Mouse (Mus musculus): ENCODE data around the gene Olfr1261. TPM values are rescaled to one million over a fixed set of nuclear protein-coding genes. Genes with fewer than 3 reads are reported as not detected.

The Olfr1261 gene
- polyA plus RNA-seq (2012; rRNA removed): not detected in 2 replicates

GRCm38 (mm10) chr2:89990921-89991320 is at the start of gene Olfr1261:
TSS of gene Olfr1261 (plus strand) at chr2:89991221.
- no peak for DNase-seq
- TF ChIP-seq POLR2A (IDR thresholded peaks at IDR 0.05; ENCODE audit: borderline replicate concordance, extremely low read depth, low read depth, low read length) (no peak), CTCF (IDR thresholded peaks at IDR 0.05; ENCODE audit: insufficient read depth, low read length) (no peak)
- H3K4me3 ChIP-seq (replicated peaks; ENCODE audit: extremely low read depth, low read depth, low read length): no peak within 1 kb of the TSS
- H3K4me1 ChIP-seq (ENCODE audit: control insufficient read depth, insufficient read depth, low read length): no peaks in the 10 kb centered on the region

DNA sequence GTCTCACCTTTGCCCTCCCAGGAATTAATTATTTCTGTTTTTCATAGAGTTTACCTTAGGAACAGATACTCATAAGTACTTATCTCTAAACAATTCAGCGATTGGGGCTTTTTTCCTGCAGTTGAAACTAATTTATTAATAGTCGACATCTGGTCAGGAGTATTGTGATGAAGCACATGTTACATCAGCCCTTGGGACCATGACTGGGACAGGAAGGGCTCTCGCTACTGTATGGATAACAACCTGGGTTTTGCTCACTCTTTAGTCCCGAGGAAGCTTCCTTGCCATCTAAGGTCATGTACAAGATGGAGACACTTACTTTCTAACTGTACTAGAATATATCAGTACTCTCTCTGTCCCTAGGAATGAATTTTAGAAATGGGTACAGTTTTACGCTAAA is 42.5 kb upstream of the Olfr1261 start, which contains the start of gene Olfr1259:
Olfr1259 (minus strand) TSS at position 101 of the 400 bp plus-strand sequence.
- 73% methylated on average over 5 of the region's 5 CpGs for WGBS
- TF ChIP-seq POLR2A (IDR thresholded peaks at IDR 0.05; ENCODE audit: borderline replicate concordance, extremely low read depth, low read depth, low read length) (no peak), CTCF (IDR thresholded peaks at IDR 0.05; ENCODE audit: insufficient read depth, low read length) (no peak)
- Histone ChIP-seq H3K4me1 (ENCODE audit: control insufficient read depth, insufficient read depth, low read length) (no peaks in the 10 kb centered on the region), H3K4me3 (replicated peaks; ENCODE audit: extremely low read depth, low read depth, low read length) (no peak within 1 kb of the TSS)
- no peak for DNase-seq

- WGBS: 51% methylated on average over 2 of the region's 2 CpGs
- H3K4me1 ChIP-seq (ENCODE audit: control insufficient read depth, insufficient read depth, low read length): no peaks in the 10 kb centered on the region
Observed at GRCm38 (mm10) chr2:89974184-89974583, 16.8 kb upstream of the Olfr1261 start, which contains the start of gene Olfr1260. TSS of gene Olfr1260 (plus strand) at chr2:89974340.

DNA sequence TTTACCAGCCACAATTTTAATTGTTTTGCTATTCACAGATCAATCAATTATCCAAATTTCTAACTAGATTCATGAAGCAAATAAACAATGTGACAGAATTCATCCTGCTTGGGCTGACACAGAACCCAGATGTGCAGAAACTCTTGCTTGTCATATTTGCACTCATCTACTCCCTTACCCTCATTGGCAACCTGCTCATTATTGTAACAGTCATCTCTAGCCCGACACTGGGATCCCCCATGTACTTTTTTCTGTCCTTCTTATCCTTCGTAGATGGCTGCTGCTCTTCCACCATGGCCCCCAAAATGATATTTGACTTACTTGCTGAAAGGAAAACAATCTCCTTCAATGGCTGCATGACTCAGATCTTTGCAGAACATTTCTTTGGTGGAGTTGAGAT is 13.3 kb upstream of the Olfr1261 start:
- Histone ChIP-seq H3K4me3 (replicated peaks; ENCODE audit: extremely low read depth, low read depth, low read length) (no peak overlapping the region), H3K4me1 (ENCODE audit: control insufficient read depth, insufficient read depth, low read length) (no peaks in the 10 kb centered on the region)
- 73% methylated on average over 2 of the region's 2 CpGs for WGBS
- TF ChIP-seq CTCF (IDR thresholded peaks at IDR 0.05; ENCODE audit: insufficient read depth, low read length) (no peak), POLR2A (IDR thresholded peaks at IDR 0.05; ENCODE audit: borderline replicate concordance, extremely low read depth, low read depth, low read length) (no peak)
- DNase-seq: no peak

More at GRCm38 (mm10) chr2:89974184-89974583, 16.8 kb upstream of the Olfr1261 start, which contains the start of gene Olfr1260:
- H3K4me3 ChIP-seq (replicated peaks; ENCODE audit: extremely low read depth, low read depth, low read length): no peak within 1 kb of the TSS
- TF ChIP-seq CTCF (IDR thresholded peaks at IDR 0.05; ENCODE audit: insufficient read depth, low read length) (no peak), POLR2A (IDR thresholded peaks at IDR 0.05; ENCODE audit: borderline replicate concordance, extremely low read depth, low read depth, low read length) (no peak)
- no peak for DNase-seq

GRCm38 (mm10) chr2:89999845-90000244 is 8.8 kb downstream of the Olfr1261 start, which contains the start of gene Olfr1262:
TSS of gene Olfr1262 (plus strand) at chr2:90000145.
- no peak for DNase-seq
- H3K4me3 ChIP-seq (replicated peaks; ENCODE audit: extremely low read depth, low read depth, low read length): no peak within 1 kb of the TSS
- TF ChIP-seq POLR2A (IDR thresholded peaks at IDR 0.05; ENCODE audit: borderline replicate concordance, extremely low read depth, low read depth, low read length) (no peak), CTCF (IDR thresholded peaks at IDR 0.05; ENCODE audit: insufficient read depth, low read length) (no peak)
- no peaks in the 10 kb centered on the region for H3K4me1 ChIP-seq (ENCODE audit: control insufficient read depth, insufficient read depth, low read length)

DNA sequence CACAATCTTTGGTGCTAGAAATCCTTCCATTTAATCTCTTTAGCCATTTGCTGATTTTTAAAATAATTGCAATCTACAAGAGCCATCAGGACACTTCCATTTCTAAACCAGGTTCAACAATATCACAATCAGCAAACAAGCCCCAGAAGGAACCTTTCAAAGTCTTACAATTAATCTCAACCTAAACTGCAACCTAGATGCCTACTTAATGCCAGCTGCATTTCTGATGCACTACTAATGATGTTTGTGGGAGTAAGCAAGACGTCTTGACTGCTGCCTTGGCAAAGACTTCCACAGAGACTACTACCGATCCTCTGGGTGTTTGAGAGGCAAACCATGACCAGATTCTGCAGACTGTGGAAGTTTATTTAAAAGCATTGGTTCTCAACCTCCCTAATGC is 20.8 kb downstream of the Olfr1261 start, which contains the start of gene Olfr1263:
Olfr1263 (plus strand) TSS at position 301 of the 400 bp plus-strand sequence.
- 72% methylated on average over 2 of the region's 2 CpGs for WGBS
- TF ChIP-seq POLR2A (IDR thresholded peaks at IDR 0.05; ENCODE audit: borderline replicate concordance, extremely low read depth, low read depth, low read length): no peak
- TF ChIP-seq CTCF (IDR thresholded peaks at IDR 0.05; ENCODE audit: insufficient read depth, low read length): no peak

GRCm38 (mm10) chr2:90025477-90025876 is 34.5 kb downstream of the Olfr1261 start, which contains the start of gene Olfr1264:
TSS of gene Olfr1264 (minus strand) at chr2:90025577.
- H3K4me1 ChIP-seq (ENCODE audit: control insufficient read depth, insufficient read depth, low read length): no peaks in the 10 kb centered on the region
- TF ChIP-seq CTCF (IDR thresholded peaks at IDR 0.05; ENCODE audit: insufficient read depth, low read length) (no peak), POLR2A (IDR thresholded peaks at IDR 0.05; ENCODE audit: borderline replicate concordance, extremely low read depth, low read depth, low read length) (no peak)
- DNase-seq: no peak
- no peak within 1 kb of the TSS for H3K4me3 ChIP-seq (replicated peaks; ENCODE audit: extremely low read depth, low read depth, low read length)
- 79% methylated on average over 2 of the region's 2 CpGs for WGBS

More for the DNA sequence above, 20.8 kb downstream of the Olfr1261 start, which contains the start of gene Olfr1263:
- Histone ChIP-seq H3K4me1 (ENCODE audit: control insufficient read depth, insufficient read depth, low read length) (no peaks in the 10 kb centered on the region), H3K4me3 (replicated peaks; ENCODE audit: extremely low read depth, low read depth, low read length) (no peak within 1 kb of the TSS)
- no peak for DNase-seq

DNA sequence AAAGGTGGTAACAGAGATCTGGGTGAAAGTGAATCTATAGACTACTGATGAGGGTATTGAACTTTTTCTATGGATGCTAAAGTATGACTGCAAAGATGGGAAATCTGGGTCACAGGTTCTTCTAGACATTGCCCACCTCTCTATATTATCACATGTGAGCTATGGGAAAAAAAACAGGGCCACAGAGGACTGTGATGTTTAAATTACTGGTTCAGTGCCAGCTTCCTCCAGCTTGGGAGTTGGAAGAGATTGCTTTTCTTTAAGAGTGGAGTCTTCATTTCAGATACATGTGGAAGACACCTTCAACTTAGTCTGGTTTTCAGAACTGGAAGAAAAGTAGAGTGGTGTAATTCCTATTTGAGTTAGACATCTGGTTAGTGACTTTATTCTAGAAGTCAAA is 44.0 kb downstream of the Olfr1261 start, which contains the start of gene Olfr1265:
Olfr1265 (plus strand) TSS at position 301 of the 400 bp plus-strand sequence.
- no peaks in the 10 kb centered on the region for H3K4me1 ChIP-seq (ENCODE audit: control insufficient read depth, insufficient read depth, low read length)
- no peak within 1 kb of the TSS for H3K4me3 ChIP-seq (replicated peaks; ENCODE audit: extremely low read depth, low read depth, low read length)
- TF ChIP-seq POLR2A (IDR thresholded peaks at IDR 0.05; ENCODE audit: borderline replicate concordance, extremely low read depth, low read depth, low read length) (no peak), CTCF (IDR thresholded peaks at IDR 0.05; ENCODE audit: insufficient read depth, low read length) (no peak)
- DNase-seq: no peak

Other genes starting within 250 kb of the Olfr1261 start
- gene Olfr1253, start 234.1 kb upstream of the Olfr1261 start, polyA plus RNA-seq (2012; rRNA removed): not detected in 2 replicates
- not detected in 2 replicates for gene Olfr1254, start 197.6 kb upstream of the Olfr1261 start, polyA plus RNA-seq (2012; rRNA removed)
- gene Olfr1255, start 179.2 kb upstream of the Olfr1261 start, polyA plus RNA-seq (2012; rRNA removed): not detected in 2 replicates
- gene Olfr1256, start 149.7 kb upstream of the Olfr1261 start, polyA plus RNA-seq (2012; rRNA removed): not detected in 2 replicates
- gene Olfr48, start 143.0 kb upstream of the Olfr1261 start, polyA plus RNA-seq (2012; rRNA removed): not detected in 2 replicates
- gene Olfr1257, start 112.8 kb upstream of the Olfr1261 start, polyA plus RNA-seq (2012; rRNA removed): not detected in 2 replicates
- gene Olfr1258, start 63.9 kb upstream of the Olfr1261 start, polyA plus RNA-seq (2012; rRNA removed): not detected in 2 replicates
- not detected in 2 replicates for gene Olfr1259, start 42.6 kb upstream of the Olfr1261 start, polyA plus RNA-seq (2012; rRNA removed)
- not detected in 2 replicates for gene Olfr1260, start 16.9 kb upstream of the Olfr1261 start, polyA plus RNA-seq (2012; rRNA removed)
- not detected in 2 replicates for gene Olfr1262, start 8.9 kb downstream of the Olfr1261 start, polyA plus RNA-seq (2012; rRNA removed)
- gene Olfr1263, start 20.9 kb downstream of the Olfr1261 start, polyA plus RNA-seq (2012; rRNA removed): not detected in 2 replicates
- not detected in 2 replicates for gene Olfr1264, start 34.4 kb downstream of the Olfr1261 start, polyA plus RNA-seq (2012; rRNA removed)
- gene Olfr1265, start 44.1 kb downstream of the Olfr1261 start, polyA plus RNA-seq (2012; rRNA removed): not detected in 2 replicates
- not detected in 2 replicates for gene Olfr140, start 72.4 kb downstream of the Olfr1261 start, polyA plus RNA-seq (2012; rRNA removed)
- gene Olfr1269, start 130.2 kb downstream of the Olfr1261 start, polyA plus RNA-seq (2012; rRNA removed): not detected in 2 replicates
- gene Olfr32, start 151.1 kb downstream of the Olfr1261 start, polyA plus RNA-seq (2012; rRNA removed): not detected in 2 replicates
- not detected in 2 replicates for gene Olfr1270, start 161.9 kb downstream of the Olfr1261 start, polyA plus RNA-seq (2012; rRNA removed)
- not detected in 2 replicates for gene Olfr1506, start 233.3 kb downstream of the Olfr1261 start, polyA plus RNA-seq (2012; rRNA removed)

Data from lung, adult 2 months (tissue).